Mouse (Mus musculus) left cerebral cortex, adult 18-20 months (tissue): Measurements from ENCODE around the gene Frmd4a. TPM values are rescaled to one million over a fixed set of nuclear protein-coding genes. Genes with fewer than 3 reads are reported as not detected.

Source experiments
- DNase-seq, 2 experiments: peaks; one replicate each; pipeline ENCODE4 v3.0.0; 2021 to 2022; ENCODE audit warnings: low spot score in 2 of 2, mixed read lengths in 1 of 2
- total RNA-seq, 2 experiments: library from RNA; stranded (reverse); gene quantifications; 2 replicates each; pipeline ENCODE4 v1.2.3; 2021

The Frmd4a gene
- total RNA-seq, 2 experiments from 2014 or later, result 42.3 to 47.3 TPM

- no peak for DNase-seq
These were observed 552.8 kb downstream of the Frmd4a start for GRCm38 (mm10) chr2:4570186-4570861.

- DNase-seq, result no peak
These were observed 555.2 kb downstream of the Frmd4a start for GRCm38 (mm10) chr2:4572498-4573263.

GRCm38 (mm10) chr2:4573386-4573785 lies 555.9 kb downstream of the Frmd4a start:
- DNase-seq, result no peak

GRCm38 (mm10) chr2:4574251-4574650 lies 556.7 kb downstream of the Frmd4a start:
- no peak for DNase-seq

- no peak for DNase-seq
These were observed 557.6 kb downstream of the Frmd4a start for GRCm38 (mm10) chr2:4575163-4575562.

- DNase-seq, result no peak
These were observed 558.5 kb downstream of the Frmd4a start for GRCm38 (mm10) chr2:4575975-4576374.

GRCm38 (mm10) chr2:4578291-4578690 lies 560.8 kb downstream of the Frmd4a start:
- no peak for DNase-seq

GRCm38 (mm10) chr2:4579357-4580068 lies 562.0 kb downstream of the Frmd4a start:
- no peak for DNase-seq

GRCm38 (mm10) chr2:4580666-4581065 lies 563.1 kb downstream of the Frmd4a start:
- DNase-seq, result no peak

- no peak for DNase-seq
These were observed 565.4 kb downstream of the Frmd4a start for GRCm38 (mm10) chr2:4582930-4583329.

- no peak for DNase-seq
These were observed 566.7 kb downstream of the Frmd4a start for GRCm38 (mm10) chr2:4584252-4584651.

- DNase-seq, result no peak
These were observed 568.7 kb downstream of the Frmd4a start for GRCm38 (mm10) chr2:4586245-4586644.

GRCm38 (mm10) chr2:4587685-4588409 lies 570.3 kb downstream of the Frmd4a start:
- no peak for DNase-seq

- DNase-seq, result no peak
These were observed 574.1 kb downstream of the Frmd4a start for GRCm38 (mm10) chr2:4591647-4592046.

- DNase-seq, result no peak
These were observed 575.1 kb downstream of the Frmd4a start for GRCm38 (mm10) chr2:4592666-4593065.

- no peak for DNase-seq
These were observed 575.9 kb downstream of the Frmd4a start for GRCm38 (mm10) chr2:4593433-4593832.

GRCm38 (mm10) chr2:4593878-4594387 lies 576.4 kb downstream of the Frmd4a start:
- DNase-seq, result no peak

- DNase-seq, result no peak
These were observed 579.5 kb downstream of the Frmd4a start for GRCm38 (mm10) chr2:4596992-4597391.

- DNase-seq, result peak; percentile 64 to 70
These were observed 583.7 kb downstream of the Frmd4a start for GRCm38 (mm10) chr2:4601034-4601890.

- DNase-seq, result no peak
These were observed 585.9 kb downstream of the Frmd4a start for GRCm38 (mm10) chr2:4603361-4603945.
